Mouse (Mus musculus) erythroblast, embryonic 14.5 days (primary cell): ENCODE measurements around the gene Psmd3.

Source experiments
- GATA1 ChIP-seq: IDR thresholded peaks from 2 replicates; pipeline ENCODE4 v1.6.1; 2012; ENCODE audit warnings: low read length, inconsistent platforms, mixed read lengths
- TAL1 ChIP-seq: IDR thresholded peaks from 3 replicates; pipeline ENCODE4 v1.6.1; 2012; ENCODE audit warnings: low read length, inconsistent platforms, mixed read lengths

- TF ChIP-seq TAL1 (no peak), GATA1 (no peak)
Observed at GRCm38 (mm10) chr11:98721458-98722226, 39.3 kb downstream of the Psmd3 start.
